Mouse (Mus musculus): ENCODE data around the gene BC030867.

- no peak for TF ChIP-seq POLR2A (IDR thresholded peaks at IDR 0.05; ENCODE audit: extremely low read depth, insufficient read depth, low read length)
- TF ChIP-seq CTCF (IDR thresholded peaks at IDR 0.05; ENCODE audit: low read depth, low read length), result no peak
These were observed 36.6 kb downstream of the BC030867 start for GRCm38 (mm10) chr11:102285095-102285834.
